Mouse (Mus musculus) ES-E14 (cell line): Measurements from ENCODE around the gene Grb2.

Experiments
- CHD2 ChIP-seq: IDR thresholded peaks from 2 replicates; pipeline ENCODE4 v1.6.1; 2014; ENCODE audit warnings: mild to moderate bottlenecking, low read depth, low read length, inconsistent platforms
- HCFC1 ChIP-seq: IDR thresholded peaks from 2 replicates; pipeline ENCODE4 v1.6.1; 2012; ENCODE audit warnings: low read length, inconsistent platforms, borderline replicate concordance; ENCODE audit not compliant: insufficient read depth
- MAFK ChIP-seq: IDR thresholded peaks from 2 replicates; pipeline ENCODE4 v1.6.1; 2014; ENCODE audit warnings: mild to moderate bottlenecking, low read depth, low read length, inconsistent platforms; ENCODE audit not compliant: insufficient read depth
- ZC3H11A ChIP-seq: IDR thresholded peaks from 2 replicates; pipeline ENCODE4 v1.6.1; 2012; ENCODE audit warnings: low read depth, mild to moderate bottlenecking, inconsistent platforms, low read length, borderline replicate concordance
- ZNF384 ChIP-seq: IDR thresholded peaks from 2 replicates; pipeline ENCODE4 v1.6.1; 2012; ENCODE audit warnings: low read depth, low read length, inconsistent platforms

DNA sequence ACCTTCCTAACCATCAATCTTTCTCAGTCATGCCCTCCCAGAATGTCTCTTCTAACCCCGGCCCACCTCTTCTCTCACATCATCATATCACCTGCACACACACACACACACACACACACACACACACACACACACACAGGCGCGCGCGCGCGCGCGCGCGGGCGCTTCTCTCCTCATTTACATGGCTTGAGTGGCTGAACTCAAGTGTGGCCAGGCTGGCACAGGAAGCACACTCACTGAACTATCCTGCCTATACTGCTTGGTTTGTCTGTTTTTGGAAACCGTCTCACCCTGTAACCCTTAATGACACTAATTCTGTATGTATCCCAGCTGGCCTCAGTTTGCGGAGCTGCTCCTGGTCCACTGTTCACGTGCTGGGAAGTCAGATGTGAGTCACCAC is 107.7 kb downstream of the Grb2 start:
- TF ChIP-seq CHD2 (no peak), MAFK (no peak), ZNF384 (no peak), ZC3H11A (no peak), HCFC1 (no peak)
